Mouse (Mus musculus) hindbrain, embryonic 16.5 days (tissue): ENCODE measurements around the gene Dntt. TPM values are rescaled to one million over a fixed set of nuclear protein-coding genes. Genes with fewer than 3 reads are reported as not detected.

Experiments used
- ATAC-seq: fragments of 200-750 bp; cut with Nextera tagmentation; 2 replicates; pipeline ENCODE4 v1.8.0; 2017; ENCODE audit warnings: moderate TSS enrichment, moderate library complexity
- H3K27ac ChIP-seq: fragments of 300-500 bp; sonication (generic); 2 replicates; pipeline ENCODE4 v1.5.1; 2014; ENCODE audit warnings: low read depth, mild to moderate bottlenecking, control low read depth, low read length, moderate library complexity
- H3K27me3 ChIP-seq: fragments of 300-500 bp; sonication (generic); replicated peaks from 2 replicates; pipeline ENCODE4 v1.6.1; 2014; ENCODE audit warnings: low read length; ENCODE audit not compliant: control insufficient read depth, insufficient read depth
- H3K36me3 ChIP-seq: fragments of 300-500 bp; sonication (generic); 2 replicates; pipeline ENCODE4 v1.6.1; 2014; ENCODE audit warnings: mild to moderate bottlenecking, low read length, moderate library complexity, mixed read lengths; ENCODE audit not compliant: control insufficient read depth, insufficient read depth
- H3K4me1 ChIP-seq: fragments of 300-500 bp; sonication (generic); 2 replicates; pipeline ENCODE4 v1.6.1; 2014; ENCODE audit warnings: low read depth, low read length; ENCODE audit not compliant: control insufficient read depth, insufficient read depth
- H3K4me2 ChIP-seq: fragments of 300-500 bp; sonication (generic); 2 replicates; pipeline ENCODE4 v1.6.1; 2014; ENCODE audit warnings: mild to moderate bottlenecking, low read length, control low read depth, moderate library complexity
- H3K4me3 ChIP-seq: fragments of 300-500 bp; sonication (generic); 2 replicates; pipeline ENCODE4 v1.5.1; 2014; ENCODE audit warnings: mild to moderate bottlenecking, low read length, control low read depth, moderate library complexity
- H3K9ac ChIP-seq: fragments of 300-500 bp; sonication (generic); 2 replicates; pipeline ENCODE4 v1.6.1; 2014; ENCODE audit warnings: low read depth, mild to moderate bottlenecking, control low read depth, low read length, moderate library complexity
- H3K9me3 ChIP-seq: fragments of 300-500 bp; sonication (generic); 2 replicates; pipeline ENCODE4 v1.6.1; 2014; ENCODE audit warnings: mild to moderate bottlenecking, low read length, moderate library complexity; ENCODE audit not compliant: control insufficient read depth
- WGBS: fragments of 180-500 bp; shearing (Covaris S2); extraction: QIAGEN DNeasy Blood & Tissue Kit; methylation state at CpG from one replicate; pipeline ENCODE4 v1.1.7; 2014; 5-methylcytosine and 5-hydroxymethylcytosine counted together
- polyA plus RNA-seq: library from polyadenylated mRNA; unstranded; fragments of >200 nt; fragmentation: Nextera tagmentation; extraction: Ambion mirVana; gene quantifications from 2 replicates; pipeline ENCODE4 v1.2.1, GENCODE M21; 2015

Gene Dntt
- polyA plus RNA-seq, 1 experiment from 2014 or later, result 0.10 TPM

DNA sequence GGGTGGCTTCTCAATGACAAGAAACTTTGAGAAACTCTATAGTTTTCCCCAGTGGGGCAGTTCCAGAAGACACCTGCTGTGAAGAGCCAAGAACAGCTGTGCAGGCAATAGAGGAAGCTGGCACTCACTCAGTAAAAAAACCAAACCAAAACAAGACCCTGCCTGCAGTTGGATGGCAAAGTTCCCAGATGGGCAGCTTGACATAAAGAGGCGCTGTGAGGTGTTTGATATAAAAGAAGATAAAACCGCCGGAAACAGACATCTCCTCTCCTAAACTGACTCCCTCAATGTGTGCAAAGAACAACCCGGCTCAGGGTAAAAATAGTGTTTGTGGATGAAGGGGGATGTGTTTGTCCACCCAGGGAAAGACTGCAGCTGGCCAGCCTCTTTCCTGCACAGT is 6.8 kb upstream of the Dntt start:
- Histone ChIP-seq H3K4me3 (no peak overlapping the region), H3K4me1 (no peaks in the 10 kb centered on the region), H3K4me2 (no peak overlapping the region), H3K36me3 (no peaks in the 10 kb centered on the region), H3K9ac (no peak overlapping the region), H3K27me3 (no peaks in the 10 kb centered on the region), H3K27ac (no peak overlapping the region), H3K9me3 (no peaks in the 10 kb centered on the region)
- WGBS, result 55% methylated on average over 4 of the region's 4 CpGs
- ATAC-seq, result no peak

DNA sequence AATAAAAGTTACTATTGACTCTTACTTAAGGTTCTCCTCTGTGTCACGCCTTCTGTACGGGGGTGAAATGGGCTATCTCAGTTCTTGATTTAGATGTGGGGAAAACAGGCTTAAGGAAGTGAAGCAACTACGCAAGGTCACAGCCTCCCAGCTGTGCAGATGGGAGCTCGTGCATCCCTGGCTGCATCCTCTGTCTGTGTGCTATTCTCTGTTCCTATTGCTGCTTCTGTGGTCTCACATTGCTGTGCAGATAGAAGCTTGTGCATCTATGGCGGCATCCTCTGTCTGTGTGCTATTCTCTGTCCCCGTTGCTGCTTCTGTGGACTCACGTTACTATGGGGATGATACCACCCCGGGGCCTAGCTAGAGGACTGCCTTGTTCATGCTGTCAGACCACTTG is 2.5 kb upstream of the Dntt start:
- H3K36me3 ChIP-seq, result no peaks in the 10 kb centered on the region
- H3K4me2 ChIP-seq, result no peak overlapping the region
- no peaks in the 10 kb centered on the region for H3K4me1 ChIP-seq
- WGBS, result 81% methylated on average over 8 of the region's 8 CpGs
- no peak overlapping the region for H3K9ac ChIP-seq
- H3K27ac ChIP-seq, result no peak overlapping the region
- ATAC-seq, result no peak
- no peaks in the 10 kb centered on the region; the same call in 1 of the 2 replicates for H3K27me3 ChIP-seq
- no peaks in the 10 kb centered on the region for H3K9me3 ChIP-seq
- H3K4me3 ChIP-seq, result no peak overlapping the region

DNA sequence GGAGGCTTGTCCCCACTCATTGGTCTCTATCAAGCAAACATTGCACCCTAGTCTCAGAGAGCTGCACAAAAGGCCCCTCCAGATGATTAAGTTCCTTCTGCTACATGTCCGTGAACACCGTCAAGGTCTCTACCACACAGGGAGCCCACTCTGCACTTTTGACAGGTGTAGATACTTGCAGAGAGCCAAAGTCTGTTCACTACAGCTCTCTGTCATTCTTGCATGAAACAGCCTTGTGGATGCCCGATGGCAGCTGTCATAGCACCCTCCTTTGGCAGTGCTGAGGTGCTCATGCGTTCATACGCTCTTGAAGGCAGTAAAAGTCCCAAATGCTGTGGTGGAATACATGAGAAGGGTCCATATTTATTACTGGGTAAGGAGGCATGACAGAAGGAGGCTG is 2.1 kb upstream of the Dntt start:
- H3K4me3 ChIP-seq, result no peak overlapping the region
- H3K9me3 ChIP-seq, result no peaks in the 10 kb centered on the region
- 92% methylated on average over 5 of the region's 5 CpGs for WGBS
- no peaks in the 10 kb centered on the region for H3K36me3 ChIP-seq
- H3K27ac ChIP-seq, result no peak overlapping the region
- no peak overlapping the region for H3K4me2 ChIP-seq
- no peak for ATAC-seq
- no peaks in the 10 kb centered on the region; the same call in 1 of the 2 replicates for H3K27me3 ChIP-seq
- no peak overlapping the region for H3K9ac ChIP-seq
- no peaks in the 10 kb centered on the region for H3K4me1 ChIP-seq

- WGBS, result 95% methylated on average over 9 of the region's 9 CpGs
- ATAC-seq, result no peak
- no peaks in the 10 kb centered on the region for H3K36me3 ChIP-seq
- no peak overlapping the region for H3K4me2 ChIP-seq
- no peak overlapping the region for H3K27ac ChIP-seq
- no peaks in the 10 kb centered on the region for H3K4me1 ChIP-seq
- H3K9ac ChIP-seq, result no peak overlapping the region
- no peak overlapping the region for H3K4me3 ChIP-seq
- no peaks in the 10 kb centered on the region for H3K9me3 ChIP-seq
- H3K27me3 ChIP-seq, result no peaks in the 10 kb centered on the region; the same call in 1 of the 2 replicates
These were observed 1.5 kb upstream of the Dntt start for GRCm38 (mm10) chr19:41027601-41028000.

DNA sequence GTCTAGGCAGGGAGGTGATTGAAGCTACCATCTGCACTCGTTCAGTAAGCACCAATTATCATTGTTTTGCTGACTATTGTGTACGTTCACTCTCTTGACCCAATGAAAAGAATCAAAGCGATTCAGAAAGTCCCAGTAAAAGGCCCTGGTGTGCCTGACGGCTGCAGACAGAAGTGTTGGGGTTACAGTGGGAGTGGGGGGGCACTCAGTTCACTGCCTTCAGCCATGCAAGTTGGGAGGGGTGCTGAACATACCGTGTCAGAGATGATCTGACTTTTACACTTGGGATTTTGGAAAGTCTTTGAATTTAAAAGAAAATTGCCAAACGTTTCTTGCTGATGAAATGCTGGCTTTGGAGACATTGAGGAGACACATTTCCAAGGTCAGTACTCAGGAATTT is 1.1 kb downstream of the Dntt start:
- H3K27ac ChIP-seq, result no peak overlapping the region
- ATAC-seq, result no peak
- H3K36me3 ChIP-seq, result no peaks in the 10 kb centered on the region
- H3K4me1 ChIP-seq, result no peaks in the 10 kb centered on the region
- no peak overlapping the region for H3K4me3 ChIP-seq
- no peak overlapping the region for H3K4me2 ChIP-seq
- no peaks in the 10 kb centered on the region; the same call in 1 of the 2 replicates for H3K27me3 ChIP-seq
- WGBS, result 31% methylated on average over 6 of the region's 6 CpGs
- no peaks in the 10 kb centered on the region for H3K9me3 ChIP-seq
- no peak overlapping the region for H3K9ac ChIP-seq

GRCm38 (mm10) chr19:41031009-41031408 is 1.9 kb downstream of the Dntt start:
- Histone ChIP-seq H3K4me1 (no peaks in the 10 kb centered on the region), H3K27ac (no peak overlapping the region), H3K4me3 (no peak overlapping the region), H3K27me3 (no peaks in the 10 kb centered on the region; the same call in 1 of the 2 replicates), H3K9me3 (no peaks in the 10 kb centered on the region), H3K4me2 (no peak overlapping the region), H3K9ac (no peak overlapping the region), H3K36me3 (no peaks in the 10 kb centered on the region)
- WGBS, result 79% methylated on average over 11 of the region's 11 CpGs
- ATAC-seq, result no peak

- Histone ChIP-seq H3K4me3 (no peak overlapping the region), H3K27ac (no peak overlapping the region), H3K4me1 (no peaks in the 10 kb centered on the region), H3K9me3 (no peaks in the 10 kb centered on the region), H3K36me3 (no peaks in the 10 kb centered on the region), H3K9ac (no peak overlapping the region), H3K4me2 (no peak overlapping the region), H3K27me3 (no peaks in the 10 kb centered on the region; the same call in 1 of the 2 replicates)
- 88% methylated on average over 6 of the region's 6 CpGs for WGBS
- no peak for ATAC-seq
These were observed 2.8 kb downstream of the Dntt start for GRCm38 (mm10) chr19:41031869-41032268.

- H3K27me3 ChIP-seq, result no peaks in the 10 kb centered on the region; the same call in 1 of the 2 replicates
- H3K4me3 ChIP-seq, result no peak overlapping the region
- ATAC-seq, result no peak
- no peaks in the 10 kb centered on the region for H3K9me3 ChIP-seq
- H3K4me1 ChIP-seq, result no peaks in the 10 kb centered on the region
- WGBS, result 80% methylated on average over 4 of the region's 4 CpGs
- no peak overlapping the region for H3K4me2 ChIP-seq
- H3K27ac ChIP-seq, result no peak overlapping the region
- H3K9ac ChIP-seq, result no peak overlapping the region
- H3K36me3 ChIP-seq, result no peaks in the 10 kb centered on the region
These were observed 6.9 kb downstream of the Dntt start for GRCm38 (mm10) chr19:41035809-41036551.

DNA sequence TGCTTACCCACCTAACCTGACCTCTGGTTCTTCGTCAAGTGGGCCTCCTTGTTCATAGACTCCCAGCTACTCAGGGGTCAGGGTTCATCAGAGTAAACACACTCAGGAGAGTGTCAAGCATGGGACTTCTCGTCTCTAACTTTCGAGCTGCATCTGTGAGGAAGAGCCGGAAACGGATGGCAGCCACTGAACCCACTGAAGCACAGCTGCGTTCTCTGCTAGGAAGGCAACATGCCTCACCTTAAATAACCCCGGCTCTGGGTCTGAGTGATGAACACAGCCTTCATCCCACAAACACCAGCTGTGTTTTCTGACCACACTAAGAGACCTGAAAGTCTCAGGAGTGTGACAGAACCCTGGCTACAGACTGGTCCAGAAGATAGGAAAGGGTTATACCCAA is 10.0 kb downstream of the Dntt start:
- Histone ChIP-seq H3K4me3 (no peak overlapping the region), H3K4me1 (no peaks in the 10 kb centered on the region), H3K4me2 (no peak overlapping the region), H3K9ac (no peak overlapping the region), H3K36me3 (no peaks in the 10 kb centered on the region), H3K27ac (no peak overlapping the region), H3K9me3 (no peaks in the 10 kb centered on the region), H3K27me3 (no peaks in the 10 kb centered on the region)
- no peak for ATAC-seq
- 86% methylated on average over 7 of the region's 7 CpGs for WGBS
